Mouse (Mus musculus): ENCODE data around the gene Cyb5d1.
"Not testable (repeated sequence)": the region's sequence is repeated elsewhere in the genome, so short reads cannot be mapped to it uniquely, and the experiment has no call there.

The Cyb5d1 gene

DNA sequence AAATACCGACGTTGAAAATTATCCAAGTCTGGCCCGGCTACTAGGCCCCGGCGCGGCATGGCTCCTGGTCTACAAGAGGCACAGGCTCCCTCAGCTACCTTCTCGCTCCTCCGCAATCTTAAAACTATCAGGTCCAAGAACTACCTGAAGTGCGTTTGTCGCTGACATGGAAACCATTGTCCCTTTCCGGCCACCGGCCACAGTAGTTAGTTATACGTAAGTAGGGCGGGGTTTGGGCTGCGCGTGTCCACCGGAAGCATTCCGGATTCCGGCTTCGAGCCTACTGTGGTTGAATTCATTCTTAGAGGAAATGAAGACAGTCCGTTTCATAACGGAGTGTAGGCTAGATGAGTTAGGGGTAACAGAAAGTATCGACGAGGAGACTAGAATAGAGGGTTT lies at the start of gene Cyb5d1, which contains the start of gene Naa38:
Gene Cyb5d1, minus strand, starts transcription at position 397 of the 399 bp plus-strand sequence.
Gene Naa38, plus strand, starts transcription at position 253 of the 399 bp plus-strand sequence.
- in situ Hi-C loops (cut with MboI, MseI): not testable (repeated sequence)

DNA sequence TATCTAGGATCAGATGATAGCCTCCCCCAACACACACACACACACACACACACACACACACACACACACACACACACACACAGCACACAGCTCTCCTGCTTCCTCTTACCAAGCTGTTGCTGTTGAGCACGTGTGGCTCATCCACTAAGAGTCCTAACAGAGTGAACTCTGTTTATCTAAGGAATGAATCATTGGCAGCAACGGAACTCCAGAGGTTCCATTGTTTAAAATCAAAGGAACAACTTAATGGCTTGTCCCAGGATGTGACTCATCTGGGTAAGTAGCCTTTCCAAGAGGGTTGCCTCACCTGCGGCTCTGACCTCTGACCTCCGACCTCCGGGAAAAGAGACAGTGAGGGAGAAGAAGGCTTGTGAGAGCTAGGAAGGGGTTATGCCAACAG lies 47.9 kb upstream of the Cyb5d1 start:
- in situ Hi-C loops (cut with MboI, MseI): no loop called here

DNA sequence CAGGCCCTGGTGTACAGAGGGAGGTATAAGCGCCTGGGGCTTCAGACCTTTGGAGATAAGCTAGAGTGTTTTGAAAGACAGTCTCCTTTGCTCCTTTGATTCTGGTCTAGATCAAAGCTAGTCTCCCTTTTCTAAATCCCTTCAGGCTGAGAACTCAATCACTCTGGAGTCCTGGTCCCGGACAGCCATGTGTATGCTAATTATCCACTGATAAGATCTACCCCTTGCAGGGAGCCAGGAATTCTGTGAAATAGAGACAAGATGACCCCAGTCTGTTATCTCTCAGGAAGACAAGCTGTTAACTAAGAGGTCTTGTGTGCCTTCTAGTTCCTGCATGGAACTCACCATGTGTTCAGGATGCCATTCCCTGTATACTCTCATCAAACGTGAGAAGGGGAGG lies 41.9 kb upstream of the Cyb5d1 start:
- in situ Hi-C loops (cut with MboI, MseI): no loop called here

DNA sequence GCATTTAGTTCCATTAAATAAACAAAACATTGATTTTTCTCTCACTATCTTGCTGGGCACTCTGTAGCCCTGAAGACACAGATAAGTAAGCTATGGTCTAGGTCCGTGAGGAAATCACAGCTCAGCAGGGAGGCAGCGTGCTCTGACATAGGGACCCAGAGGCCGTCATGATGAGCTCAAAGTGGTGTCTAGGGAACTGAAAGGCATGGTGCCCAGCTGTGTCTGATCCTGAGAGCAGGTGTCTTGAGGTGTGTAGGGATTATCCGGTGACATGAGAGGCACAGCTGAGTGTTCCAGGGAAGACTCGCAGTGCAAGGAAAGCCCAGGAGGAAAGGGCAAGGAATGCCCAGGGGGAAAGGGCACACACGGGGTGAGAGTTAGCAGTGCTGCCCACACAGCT lies 37.8 kb upstream of the Cyb5d1 start:
- in situ Hi-C loops (cut with MboI, MseI): no loop called here

DNA sequence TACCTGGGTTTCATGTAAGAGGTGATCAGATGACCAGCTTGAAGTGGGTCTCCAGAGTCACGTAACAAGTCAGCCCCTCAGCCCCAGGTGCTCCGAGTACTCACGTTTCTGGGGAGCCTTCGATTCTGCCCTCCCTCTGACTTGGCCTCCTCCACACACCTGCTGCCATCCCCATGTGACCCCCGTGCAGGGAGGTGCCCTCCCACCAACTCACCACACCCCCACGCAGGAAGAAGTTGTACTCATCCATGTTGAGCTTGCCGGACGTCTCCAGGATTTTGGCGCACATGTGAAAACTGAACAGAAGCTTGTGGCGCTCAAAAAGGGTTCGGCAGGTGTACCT lies 37.2 kb upstream of the Cyb5d1 start:
- in situ Hi-C loops (cut with MboI, MseI): no loop called here

DNA sequence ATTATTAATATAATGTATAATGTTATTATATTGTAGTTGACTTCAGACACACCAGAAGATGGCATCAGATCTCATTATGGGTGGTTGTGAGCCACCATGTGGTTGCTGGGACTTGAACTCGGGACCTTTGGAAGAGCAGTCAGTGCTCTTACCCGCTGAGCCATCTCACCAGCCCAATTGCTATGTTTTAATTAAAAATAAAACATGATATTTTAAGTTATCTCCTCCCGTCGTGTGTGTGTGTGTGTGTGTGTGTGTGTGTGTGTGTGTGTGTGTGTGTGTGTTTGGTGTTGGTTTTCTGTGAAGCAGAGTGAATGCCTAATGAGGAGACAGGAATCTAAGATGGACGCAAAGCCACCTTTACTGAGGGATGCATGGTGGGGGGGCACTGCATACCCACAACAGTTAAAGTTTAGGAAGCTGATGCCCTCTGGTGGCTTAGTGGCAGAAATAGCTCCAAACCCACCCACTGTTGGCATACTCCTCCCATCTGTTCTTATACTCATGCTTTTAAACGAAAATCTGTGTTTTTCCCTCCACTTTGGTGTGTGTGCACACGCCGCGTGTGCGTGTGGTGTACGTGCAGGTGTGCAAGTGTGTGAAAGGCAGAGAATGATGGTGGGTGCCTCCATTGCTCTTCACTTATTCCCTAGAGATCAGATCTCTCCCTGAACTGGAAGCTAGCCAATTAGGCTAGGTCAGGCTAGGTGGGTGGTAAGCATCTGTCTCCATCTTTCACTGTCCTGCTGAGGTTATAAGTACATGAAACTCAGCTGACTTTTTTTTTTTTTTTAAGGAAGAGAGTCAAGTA lies 36.6 kb upstream of the Cyb5d1 start:
- in situ Hi-C loops (cut with MboI, MseI): no loop called here

DNA sequence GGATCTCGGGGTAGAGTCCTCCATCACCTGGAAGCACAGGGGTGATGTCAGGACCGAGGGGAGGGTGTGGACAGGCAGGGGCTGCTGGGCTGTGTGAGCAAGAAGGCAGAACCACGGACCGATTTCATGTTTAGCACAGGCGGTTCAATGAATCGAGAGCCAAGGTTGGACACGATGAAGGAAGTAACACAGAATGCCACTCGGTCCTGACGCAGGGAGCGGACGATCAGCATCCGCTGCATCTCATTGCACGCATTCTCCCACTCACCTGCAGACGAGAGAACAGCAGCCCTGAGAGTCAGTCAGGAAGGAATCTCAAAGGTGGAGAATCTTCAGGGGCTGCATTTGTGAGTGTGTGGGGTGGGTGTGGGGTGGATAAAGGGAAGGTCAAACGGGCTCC lies 35.2 kb upstream of the Cyb5d1 start:
- in situ Hi-C loops (cut with MboI, MseI): no loop called here

DNA sequence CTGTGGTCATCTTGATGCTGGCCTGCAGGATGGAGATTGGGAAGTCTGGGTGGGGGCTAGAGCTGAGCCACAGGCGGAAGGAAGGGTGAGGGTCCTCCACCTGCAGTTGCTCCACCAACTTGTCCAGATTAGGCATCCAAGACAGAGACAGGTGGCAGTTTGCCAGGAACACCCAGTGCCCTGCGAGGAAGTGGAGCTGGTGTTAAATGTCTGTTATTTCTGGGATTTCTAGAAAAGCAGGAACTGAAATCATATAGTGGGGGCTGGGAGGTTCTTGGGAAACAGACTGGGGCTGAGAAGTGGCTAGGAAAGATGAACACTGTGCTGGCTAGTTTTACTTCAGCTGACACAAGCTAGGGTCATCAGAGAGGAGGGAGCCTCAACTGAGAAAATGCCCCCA lies 33.9 kb upstream of the Cyb5d1 start:
- in situ Hi-C loops (cut with MboI, MseI): no loop called here

DNA sequence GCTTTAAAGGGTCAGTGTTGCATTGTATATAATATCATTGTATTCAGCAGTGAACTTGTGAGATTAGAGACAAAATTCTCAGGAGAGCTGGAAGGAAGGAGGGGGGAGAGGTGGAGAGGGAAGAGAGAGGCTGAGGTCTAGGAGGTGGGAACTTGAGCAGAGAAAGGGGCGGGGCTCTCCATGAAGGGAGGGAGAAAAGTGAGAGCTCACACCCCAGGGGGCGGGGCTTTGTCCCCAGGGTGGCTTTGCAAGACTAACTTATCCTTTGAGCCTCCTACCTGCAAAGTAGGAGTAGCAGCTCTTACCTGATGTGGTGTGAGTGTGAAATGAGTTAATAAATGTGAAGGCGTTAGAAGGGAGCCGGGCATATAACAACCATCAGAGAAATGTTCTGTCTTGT lies 33.3 kb upstream of the Cyb5d1 start:
- in situ Hi-C loops (cut with MboI, MseI): no loop called here

DNA sequence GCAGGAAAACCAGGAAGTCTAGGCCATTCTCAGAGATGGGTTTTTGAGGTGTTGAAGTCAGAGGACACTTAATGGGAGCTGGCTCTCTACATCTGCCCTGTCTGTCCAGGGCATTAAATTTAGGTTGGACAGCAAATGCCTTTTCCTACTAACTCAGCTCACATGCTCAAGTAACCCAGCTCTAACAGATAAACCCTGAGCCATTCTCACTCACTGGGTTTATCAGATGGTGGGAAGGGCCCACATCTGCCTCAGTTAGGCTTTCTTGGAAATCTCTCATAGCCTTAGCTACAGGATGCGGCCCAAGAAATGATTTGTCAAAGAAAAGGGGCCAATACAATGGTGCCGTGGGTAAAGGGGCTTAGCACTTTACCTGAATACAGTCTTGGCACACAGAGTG lies 30.8 kb upstream of the Cyb5d1 start:
- in situ Hi-C loops (cut with MboI, MseI): no loop called here

DNA sequence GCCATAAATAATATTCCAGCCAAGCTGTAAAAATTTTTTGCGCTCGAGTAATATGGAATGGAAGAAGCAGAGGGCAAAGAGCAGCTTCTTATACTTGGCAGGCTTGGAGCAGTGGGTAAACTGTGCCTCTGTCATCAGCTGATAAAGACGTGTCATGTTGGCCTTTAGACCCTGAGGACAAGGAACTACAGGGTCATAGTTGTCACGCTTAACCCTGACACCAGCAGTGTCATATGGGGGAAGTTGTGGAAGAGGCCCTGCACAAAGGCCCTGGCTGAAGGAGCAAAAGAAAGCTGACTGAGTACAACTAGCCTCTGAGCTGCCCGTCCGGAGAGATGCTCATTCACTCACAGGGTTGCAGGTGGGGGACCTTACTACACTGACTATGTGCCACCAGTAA lies 28.5 kb upstream of the Cyb5d1 start:
- in situ Hi-C loops (cut with MboI, MseI): loop anchor here (25.0 kb wide), 1 partner anchor 1238 kb away; the partner anchor contains the start of genes Eno3, Pfn1 and Spag7

DNA sequence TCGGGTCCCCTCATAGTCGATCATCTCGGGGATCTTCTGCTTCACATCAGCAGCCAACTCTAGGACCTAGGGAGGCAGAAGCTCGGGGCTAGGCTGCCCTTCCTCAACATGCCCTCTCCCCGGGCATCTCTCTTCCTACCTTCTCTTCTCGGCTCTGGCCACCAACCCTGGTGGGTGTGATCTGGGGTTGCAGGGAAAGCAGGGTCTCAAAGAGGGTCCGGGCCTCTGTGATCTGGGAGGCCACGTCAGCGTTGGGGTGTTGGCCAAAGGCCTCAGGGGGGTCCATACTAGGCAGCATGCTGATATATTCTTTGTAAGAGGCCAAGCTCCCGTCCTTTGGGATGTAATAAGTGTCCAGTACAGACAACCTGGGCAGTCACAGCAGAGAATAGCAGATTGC lies 27.4 kb upstream of the Cyb5d1 start:
- in situ Hi-C loops (cut with MboI, MseI): loop anchor here (25.0 kb wide), 1 partner anchor 1239 kb away; the partner anchor contains the start of genes Eno3, Pfn1 and Spag7

DNA sequence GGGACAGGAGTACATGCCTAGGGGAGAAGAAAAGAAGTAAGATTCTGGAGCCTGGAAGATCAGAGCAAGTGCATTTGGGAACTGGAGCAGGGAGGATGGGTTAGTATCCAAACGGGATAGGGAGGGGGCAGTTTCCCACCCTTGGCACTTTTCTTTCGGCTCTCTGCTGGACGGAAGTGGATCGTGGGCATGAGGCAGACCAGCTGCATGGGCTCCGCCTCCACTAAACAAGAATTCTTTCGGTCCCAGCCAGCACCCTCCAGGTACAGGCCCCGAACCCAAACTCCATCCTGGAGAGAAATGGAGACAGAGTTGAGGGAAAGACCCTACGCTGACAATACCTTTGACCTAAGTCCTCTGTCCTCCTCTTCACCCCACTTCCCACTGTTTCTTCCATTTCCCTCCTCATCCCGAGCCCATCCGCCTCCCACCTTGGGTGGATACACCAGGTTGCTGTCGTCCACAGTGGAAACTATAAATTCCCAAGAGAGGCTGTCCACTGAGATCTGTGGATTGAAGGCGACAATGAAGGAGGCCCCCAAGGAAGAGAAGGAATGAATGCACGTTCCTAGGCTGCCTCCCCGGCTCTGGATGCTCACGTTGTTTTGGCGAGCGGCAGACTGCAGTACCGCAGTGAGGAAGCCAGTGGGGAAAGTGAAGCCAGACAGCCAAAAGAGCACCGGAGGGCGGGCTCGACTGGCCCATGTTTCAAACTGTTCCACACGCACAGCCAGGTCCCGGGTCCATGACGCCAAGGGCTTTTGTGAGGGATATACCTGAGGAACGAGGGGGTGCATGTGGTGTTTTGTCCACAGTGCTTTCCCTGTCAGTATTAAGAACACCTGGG lies 25.9 kb upstream of the Cyb5d1 start:
- in situ Hi-C loops (cut with MboI, MseI): loop anchor here (25.0 kb wide), 1 partner anchor 1241 kb away; the partner anchor contains the start of genes Eno3, Pfn1 and Spag7

DNA sequence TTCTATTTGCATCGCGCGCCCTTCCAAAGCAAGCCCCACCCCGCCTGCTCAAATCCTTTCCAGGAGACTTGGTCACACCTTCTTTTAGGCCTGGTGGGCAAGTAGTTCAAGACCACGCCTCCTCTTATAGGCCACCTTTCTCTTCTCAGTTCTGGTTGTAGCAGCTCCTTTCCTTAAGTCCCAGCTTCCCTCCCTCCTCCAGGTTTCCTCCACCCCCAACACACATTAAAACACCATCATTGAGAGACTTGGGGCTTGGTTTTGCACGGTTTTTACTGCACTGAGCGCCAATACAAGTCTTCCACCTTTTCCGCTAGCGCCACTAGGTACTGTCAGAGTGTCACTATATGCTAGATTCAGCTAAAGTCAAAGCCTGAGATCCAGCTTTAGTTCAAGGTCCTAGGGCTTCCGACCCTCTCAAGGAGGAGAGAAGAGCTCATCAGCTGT lies 25.1 kb upstream of the Cyb5d1 start:
- in situ Hi-C loops (cut with MboI, MseI): loop anchor here (25.0 kb wide), 1 partner anchor 1242 kb away; the partner anchor contains the start of genes Eno3, Pfn1 and Spag7

DNA sequence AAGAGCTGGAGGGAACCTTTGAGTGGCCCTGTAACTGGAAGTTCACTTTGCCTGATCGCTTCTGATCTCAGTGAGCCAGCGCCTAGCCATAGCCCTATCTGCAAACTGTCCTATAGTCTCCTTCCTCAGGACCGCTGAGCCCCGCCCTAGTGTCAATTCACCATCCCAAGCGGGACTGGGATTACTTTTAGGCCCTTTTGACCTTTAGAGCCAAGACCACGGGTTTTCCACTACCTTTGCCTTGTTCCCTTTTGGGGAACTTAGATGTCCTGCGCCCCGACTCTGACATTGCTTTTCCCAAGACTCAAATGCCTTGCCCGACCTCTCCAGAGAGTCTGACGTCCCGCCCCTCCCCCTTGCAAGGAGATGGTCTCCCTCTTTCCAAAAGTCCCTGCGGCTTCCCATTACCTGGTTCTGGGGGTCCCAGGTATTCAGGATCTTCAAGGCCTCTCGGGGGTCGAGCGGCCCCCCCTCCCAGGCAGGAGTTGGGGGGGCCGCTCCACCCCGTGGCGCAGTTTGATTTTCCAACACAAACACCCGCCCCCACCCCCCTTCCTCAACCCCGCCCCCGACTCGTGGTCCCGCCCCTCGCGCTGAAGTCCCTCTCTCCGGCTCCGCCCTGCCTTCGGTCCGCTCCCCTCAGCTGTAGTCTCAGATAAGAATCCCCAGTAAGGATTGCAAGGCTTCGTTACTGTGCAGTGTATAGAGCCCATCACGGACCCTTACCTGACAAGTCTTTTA lies 24.6 kb upstream of the Cyb5d1 start:
- in situ Hi-C loops (cut with MboI, MseI): loop anchor here (25.0 kb wide), 1 partner anchor 1242 kb away; the partner anchor contains the start of genes Eno3, Pfn1 and Spag7

DNA sequence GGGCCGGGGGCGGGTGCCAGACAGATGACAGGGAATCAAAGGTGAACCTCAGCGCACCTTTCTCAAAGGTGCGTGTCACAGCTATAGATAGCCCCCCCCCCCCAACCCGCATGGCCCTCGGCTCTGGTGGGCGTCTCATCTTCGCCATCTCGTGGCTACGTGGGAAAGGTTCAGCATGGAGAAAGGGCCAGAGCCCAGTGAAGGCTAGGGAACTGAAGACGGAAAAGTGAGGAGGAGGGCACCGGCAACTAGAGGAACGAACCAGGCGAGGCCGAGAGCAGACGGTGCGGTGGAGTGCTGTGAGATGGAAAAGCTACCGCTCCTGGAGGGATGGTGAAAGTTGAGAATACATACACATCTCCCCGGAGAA lies 24.0 kb upstream of the Cyb5d1 start:
- in situ Hi-C loops (cut with MboI, MseI): loop anchor here (25.0 kb wide), 1 partner anchor 1243 kb away; the partner anchor contains the start of genes Eno3, Pfn1 and Spag7

DNA sequence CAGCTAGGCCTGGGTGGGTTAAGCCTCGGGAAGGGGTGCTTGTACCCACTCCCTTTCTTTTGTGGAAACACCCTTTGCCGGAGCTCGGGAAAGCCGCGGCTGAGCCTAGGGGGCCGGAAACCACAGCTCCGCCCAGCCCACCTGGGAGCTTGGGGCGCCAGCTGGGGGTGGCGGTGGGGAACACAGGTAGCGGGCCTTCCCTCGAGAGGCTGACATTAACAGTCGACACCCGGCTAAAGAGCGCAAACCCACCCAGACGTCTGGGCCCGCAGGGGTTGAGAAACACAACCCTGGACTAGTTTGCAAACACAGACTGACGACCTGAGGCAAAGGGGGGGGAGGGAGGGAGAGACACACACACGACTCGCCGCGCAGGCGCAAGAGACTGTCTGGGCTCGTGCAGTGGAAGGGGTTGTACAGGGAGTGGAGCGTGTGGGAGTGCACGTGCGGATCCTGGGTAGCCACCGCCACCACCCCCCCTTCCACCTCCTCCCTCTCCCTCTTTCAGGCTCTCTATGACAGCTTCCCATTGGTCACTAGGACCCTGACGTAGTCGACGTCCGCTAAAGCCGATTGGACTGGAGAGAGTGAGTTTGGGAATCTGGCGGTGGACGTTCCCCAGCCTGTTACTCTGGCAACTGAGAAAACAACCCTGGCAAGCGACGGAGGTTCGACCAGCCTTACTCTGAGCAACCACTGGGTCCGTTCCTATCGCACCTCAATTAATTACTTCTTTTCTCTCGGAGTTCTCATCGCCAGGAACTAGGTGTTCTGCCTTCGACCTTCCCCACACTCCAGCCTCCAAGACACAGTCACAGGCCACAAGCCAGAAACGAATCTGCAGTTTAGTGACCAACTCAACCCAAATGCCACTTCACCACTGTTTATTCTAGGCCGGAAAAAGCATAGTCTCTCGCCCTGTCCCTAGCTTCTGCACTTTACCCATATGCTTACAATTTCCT lies 23.3 kb upstream of the Cyb5d1 start:
- in situ Hi-C loops (cut with MboI, MseI): loop anchor here (25.0 kb wide), 1 partner anchor 1244 kb away; the partner anchor contains the start of genes Eno3, Pfn1 and Spag7

DNA sequence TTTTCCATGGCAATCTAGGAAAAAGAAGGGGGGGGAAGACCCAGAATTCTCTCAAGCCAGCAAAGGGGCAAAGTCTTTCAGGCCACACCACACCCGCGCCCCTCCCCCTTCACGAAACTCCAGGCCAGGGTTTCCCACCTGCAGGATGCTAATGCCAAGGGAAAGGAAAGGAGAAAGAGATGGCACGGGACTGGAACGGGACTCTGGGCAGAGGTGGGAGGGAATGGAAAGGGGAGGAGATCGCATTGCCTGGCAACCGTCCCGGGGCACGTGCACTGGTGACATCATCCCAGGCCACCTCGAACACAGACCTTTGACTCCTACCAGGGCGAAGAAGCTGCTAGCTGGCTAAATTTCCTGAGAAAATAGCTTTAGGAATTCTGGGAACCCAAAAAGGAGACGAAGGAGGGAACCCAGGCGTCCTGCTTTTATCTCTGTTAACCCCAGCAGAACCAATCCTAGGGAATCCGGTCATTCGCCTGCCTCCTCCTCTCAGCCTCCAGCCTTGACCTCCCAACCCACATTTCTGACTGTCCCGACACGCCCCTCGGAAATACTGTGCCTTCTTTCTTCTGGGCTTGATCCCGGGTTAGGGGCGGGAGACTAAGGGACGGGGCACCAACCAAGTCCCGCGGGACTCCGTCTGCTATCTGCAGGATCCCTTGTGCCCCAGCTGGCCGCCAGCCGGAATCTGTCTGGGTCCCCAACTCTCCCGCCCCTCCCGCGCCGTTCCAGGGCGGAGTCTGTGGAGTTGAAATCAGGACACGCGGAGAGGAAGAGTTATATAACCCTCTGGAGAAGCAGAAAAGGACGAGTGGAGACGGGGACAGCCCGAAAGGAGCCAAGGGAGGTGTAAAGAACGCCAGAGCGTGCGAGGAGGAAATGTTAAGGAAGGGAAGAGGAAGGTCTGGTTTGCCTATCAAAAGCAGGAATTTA lies 22.3 kb upstream of the Cyb5d1 start:
- in situ Hi-C loops (cut with MboI, MseI): loop anchor here (25.0 kb wide), 1 partner anchor 1245 kb away; the partner anchor contains the start of genes Eno3, Pfn1 and Spag7

DNA sequence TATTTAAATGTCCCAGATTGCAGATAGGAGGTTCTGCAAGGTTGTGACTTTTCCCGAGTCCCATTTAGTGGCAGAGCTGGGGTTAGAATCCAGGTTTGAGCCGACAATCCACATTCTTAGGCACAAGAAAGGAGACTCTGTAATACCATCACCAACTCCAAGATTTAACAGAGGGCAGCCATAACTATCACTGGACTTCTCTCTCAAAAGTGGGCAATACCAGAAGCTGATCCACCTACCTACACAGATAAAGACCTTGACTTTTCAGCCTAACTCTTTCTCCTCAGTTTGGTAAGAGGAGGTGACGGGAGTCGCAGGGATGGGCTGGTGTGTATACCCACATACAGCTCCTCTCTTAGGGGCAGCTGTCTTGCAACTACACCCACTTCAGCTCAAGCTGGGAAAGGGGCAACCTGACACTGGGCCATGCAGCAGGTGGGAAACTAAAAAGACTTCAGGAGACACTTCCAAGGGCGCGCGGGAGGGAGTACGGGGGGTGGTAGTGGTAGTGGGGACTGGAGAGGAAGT lies 21.6 kb upstream of the Cyb5d1 start:
- in situ Hi-C loops (cut with MboI, MseI): loop anchor here (25.0 kb wide), 1 partner anchor 1245 kb away; the partner anchor contains the start of genes Eno3, Pfn1 and Spag7

All from T-helper 2 cell (primary cell).